Mouse (Mus musculus) erythroblast, adult 5-6 weeks (primary cell): Measurements from ENCODE around the gene Nrp1. TPM values are rescaled to one million over a fixed set of nuclear protein-coding genes. Genes with fewer than 3 reads are reported as not detected.

ENCODE experiments used
- ATAC-seq: replicated peaks from 2 replicates; pipeline ENCODE4 v1.8.0; 2016; ENCODE audit warnings: moderate number of reproducible peaks, mild to moderate bottlenecking, moderate TSS enrichment, inconsistent platforms; ENCODE audit not compliant: poor library complexity, low FRiP score, severe bottlenecking
- total RNA-seq, 2 experiments: library from RNA; stranded (forward) in 1 of 2; stranded (reverse) in 1 of 2; fragments of 150-400 nt in 1 of 2; fragments of 200-764, 138-1000 nt in 1 of 2; gene quantifications; 2 replicates each; pipeline versions ENCODE4 v1.2.3 to v1.2.4; 2015 to 2017; ENCODE audit warnings: low replicate concordance in 2 of 2

Gene Nrp1
- total RNA-seq, 2 experiments from 2014 or later = 4.6 to 11.9 TPM

- no peak for ATAC-seq
Observed at GRCm38 (mm10) chr8:128454026-128454425, 95.6 kb downstream of the Nrp1 start.

GRCm38 (mm10) chr8:128457277-128457676 is 98.9 kb downstream of the Nrp1 start:
- no peak for ATAC-seq

- ATAC-seq = no peak
Observed at GRCm38 (mm10) chr8:128459704-128460103, 101.3 kb downstream of the Nrp1 start.

GRCm38 (mm10) chr8:128461716-128462115 is 103.3 kb downstream of the Nrp1 start:
- ATAC-seq = no peak

- ATAC-seq = no peak
Observed at GRCm38 (mm10) chr8:128463162-128463561, 104.8 kb downstream of the Nrp1 start.

GRCm38 (mm10) chr8:128464056-128464623 is 105.7 kb downstream of the Nrp1 start:
- no peak for ATAC-seq

GRCm38 (mm10) chr8:128465553-128465952 is 107.1 kb downstream of the Nrp1 start:
- ATAC-seq = no peak

GRCm38 (mm10) chr8:128466681-128467430 is 108.5 kb downstream of the Nrp1 start:
- no peak for ATAC-seq

- no peak for ATAC-seq
Observed at GRCm38 (mm10) chr8:128470097-128470496, 111.7 kb downstream of the Nrp1 start.

- ATAC-seq = no peak
Observed at GRCm38 (mm10) chr8:128471186-128471585, 112.8 kb downstream of the Nrp1 start.

GRCm38 (mm10) chr8:128472871-128473270 is 114.5 kb downstream of the Nrp1 start:
- ATAC-seq = no peak

GRCm38 (mm10) chr8:128473456-128474239 is 115.2 kb downstream of the Nrp1 start:
- ATAC-seq = no peak

GRCm38 (mm10) chr8:128474614-128475013 is 116.2 kb downstream of the Nrp1 start:
- no peak for ATAC-seq

GRCm38 (mm10) chr8:128476206-128476605 is 117.8 kb downstream of the Nrp1 start:
- ATAC-seq = no peak

GRCm38 (mm10) chr8:128478017-128478416 is 119.6 kb downstream of the Nrp1 start:
- no peak for ATAC-seq

- no peak for ATAC-seq
Observed at GRCm38 (mm10) chr8:128479309-128480013, 121.1 kb downstream of the Nrp1 start.

GRCm38 (mm10) chr8:128480896-128481665 is 122.7 kb downstream of the Nrp1 start:
- no peak for ATAC-seq

- ATAC-seq = no peak
Observed at GRCm38 (mm10) chr8:128483344-128483743, 124.9 kb downstream of the Nrp1 start.

GRCm38 (mm10) chr8:128484720-128485124 is 126.3 kb downstream of the Nrp1 start:
- ATAC-seq = no peak
